Mouse (Mus musculus): ENCODE data around the gene Eif4b. TPM values are rescaled to one million over a fixed set of nuclear protein-coding genes. Genes with fewer than 3 reads are reported as not detected.
A peak's percentile ranks its signal among the peaks of the same experiment; 100 is the strongest.

Gene Eif4b
- polyA plus RNA-seq, 1 experiment from 2014 or later = 77.6 TPM

DNA sequence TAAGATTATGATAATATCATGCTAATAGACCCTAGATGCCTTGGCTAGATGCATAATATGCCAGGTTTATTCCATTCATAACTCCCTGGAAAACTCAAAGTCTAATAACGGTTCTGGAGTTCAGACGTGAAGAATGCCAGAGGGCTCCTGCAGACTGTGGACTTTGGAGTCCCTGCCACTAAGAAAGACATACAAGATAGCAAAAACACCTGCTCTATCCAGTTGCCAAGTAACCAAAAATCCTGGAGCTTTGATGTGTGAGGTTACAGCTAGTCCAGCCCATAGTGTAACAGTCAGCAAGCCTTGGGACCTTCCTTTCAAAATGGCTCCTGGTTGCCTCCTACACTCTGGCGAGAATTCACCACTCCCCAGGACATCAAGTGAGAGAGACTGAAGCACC is 28.8 kb upstream of the Eif4b start:
- Histone ChIP-seq H3K4me3 (ENCODE audit: low read depth, low read length) (no peak overlapping the region), H3K9ac (replicated peaks; ENCODE audit: low read depth, low read length) (no peak overlapping the region), H3K9me3 (ENCODE audit: control insufficient read depth, low read length) (no peaks in the 10 kb centered on the region), H3K4me2 (ENCODE audit: low read depth, low read length) (no peak overlapping the region), H3K36me3 (ENCODE audit: control insufficient read depth, insufficient read depth, low read length) (no peaks in the 10 kb centered on the region), H3K27ac (ENCODE audit: low read depth, low read length) (no peak overlapping the region), H3K4me1 (ENCODE audit: control insufficient read depth, insufficient read depth, low read length) (no peaks in the 10 kb centered on the region), H3K27me3 (ENCODE audit: control insufficient read depth, insufficient read depth, low read length) (no peaks in the 10 kb centered on the region)
- 89% methylated on average over 3 of the region's 3 CpGs for WGBS
- ATAC-seq (ENCODE audit: low read depth) = no peak

DNA sequence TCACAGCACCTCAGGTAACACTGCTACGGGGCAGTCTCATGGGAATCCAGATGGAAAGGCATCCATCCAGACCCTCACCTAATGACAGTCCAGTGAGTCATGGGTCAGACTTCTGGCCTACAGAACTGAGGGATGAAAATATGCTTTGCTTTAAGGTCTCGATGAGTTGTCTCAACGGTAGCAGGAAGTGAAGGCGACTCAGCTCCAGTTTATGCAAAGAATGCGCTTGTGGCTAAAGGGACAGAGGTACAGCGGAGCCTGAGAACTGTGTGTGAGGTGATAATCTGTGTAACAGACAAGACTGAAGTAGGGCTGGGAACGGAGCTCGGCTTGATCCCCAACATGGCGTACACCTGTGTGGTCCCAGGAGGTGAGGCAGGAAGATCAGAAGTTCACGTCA is 27.9 kb upstream of the Eif4b start:
- H3K4me2 ChIP-seq (ENCODE audit: low read depth, low read length) = no peak overlapping the region
- H3K4me3 ChIP-seq (ENCODE audit: low read depth, low read length) = no peak overlapping the region
- H3K27ac ChIP-seq (ENCODE audit: low read depth, low read length) = no peak overlapping the region
- H3K4me1 ChIP-seq (ENCODE audit: control insufficient read depth, insufficient read depth, low read length) = no peaks in the 10 kb centered on the region
- no peak overlapping the region for H3K9ac ChIP-seq (replicated peaks; ENCODE audit: low read depth, low read length)
- ATAC-seq (ENCODE audit: low read depth) = no peak
- no peaks in the 10 kb centered on the region for H3K9me3 ChIP-seq (ENCODE audit: control insufficient read depth, low read length)
- H3K36me3 ChIP-seq (ENCODE audit: control insufficient read depth, insufficient read depth, low read length) = no peaks in the 10 kb centered on the region
- H3K27me3 ChIP-seq (ENCODE audit: control insufficient read depth, insufficient read depth, low read length) = no peaks in the 10 kb centered on the region
- WGBS = 93% methylated on average over 10 of the region's 10 CpGs

DNA sequence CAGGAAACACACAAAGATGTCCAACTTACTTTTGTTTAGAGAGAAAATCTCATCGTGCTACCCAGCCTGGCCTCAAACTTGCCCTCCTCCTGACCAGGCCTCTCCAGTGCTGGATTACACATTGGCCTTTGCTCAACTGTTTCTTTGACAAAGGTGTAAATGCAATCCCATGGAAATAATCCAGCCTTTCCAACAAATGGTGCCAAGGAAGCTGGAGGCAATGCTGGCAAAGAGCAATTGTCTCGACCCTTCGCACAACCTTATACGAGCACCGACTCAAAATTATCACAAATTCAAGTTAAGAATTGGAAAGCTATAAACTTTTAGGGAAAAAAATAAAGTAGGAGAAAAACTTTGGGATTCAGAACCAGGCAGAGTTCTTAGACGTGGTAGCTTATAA is 25.6 kb upstream of the Eif4b start:
- Histone ChIP-seq H3K9ac (replicated peaks; ENCODE audit: low read depth, low read length) (no peak overlapping the region), H3K4me2 (ENCODE audit: low read depth, low read length) (no peak overlapping the region), H3K9me3 (ENCODE audit: control insufficient read depth, low read length) (no peaks in the 10 kb centered on the region), H3K4me3 (ENCODE audit: low read depth, low read length) (no peak overlapping the region), H3K36me3 (ENCODE audit: control insufficient read depth, insufficient read depth, low read length) (no peaks in the 10 kb centered on the region), H3K4me1 (ENCODE audit: control insufficient read depth, insufficient read depth, low read length) (no peaks in the 10 kb centered on the region), H3K27me3 (ENCODE audit: control insufficient read depth, insufficient read depth, low read length) (no peaks in the 10 kb centered on the region), H3K27ac (ENCODE audit: low read depth, low read length) (no peak overlapping the region)
- 92% methylated on average over 6 of the region's 6 CpGs for WGBS
- ATAC-seq (ENCODE audit: low read depth) = no peak

DNA sequence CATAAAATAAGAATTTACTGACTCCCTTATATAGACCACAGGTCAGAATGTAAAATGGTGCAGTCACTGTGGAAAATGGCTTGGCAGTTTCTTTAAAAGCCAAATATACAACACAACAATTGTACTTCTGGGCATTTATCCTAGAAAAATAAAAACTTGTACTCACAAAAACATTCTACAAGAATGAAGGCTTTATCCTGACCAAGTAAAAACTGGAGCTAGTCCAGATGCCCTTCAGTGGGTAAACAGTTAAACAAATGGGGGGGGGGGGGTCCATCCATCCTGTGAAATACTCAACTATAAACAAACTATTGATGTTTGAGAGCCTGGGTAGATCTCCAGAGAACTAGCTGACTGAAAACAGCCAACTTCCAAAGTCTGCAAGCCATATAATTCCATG is 23.7 kb upstream of the Eif4b start:
- no peaks in the 10 kb centered on the region for H3K9me3 ChIP-seq (ENCODE audit: control insufficient read depth, low read length)
- no peak overlapping the region for H3K27ac ChIP-seq (ENCODE audit: low read depth, low read length)
- no peak overlapping the region for H3K4me3 ChIP-seq (ENCODE audit: low read depth, low read length)

DNA sequence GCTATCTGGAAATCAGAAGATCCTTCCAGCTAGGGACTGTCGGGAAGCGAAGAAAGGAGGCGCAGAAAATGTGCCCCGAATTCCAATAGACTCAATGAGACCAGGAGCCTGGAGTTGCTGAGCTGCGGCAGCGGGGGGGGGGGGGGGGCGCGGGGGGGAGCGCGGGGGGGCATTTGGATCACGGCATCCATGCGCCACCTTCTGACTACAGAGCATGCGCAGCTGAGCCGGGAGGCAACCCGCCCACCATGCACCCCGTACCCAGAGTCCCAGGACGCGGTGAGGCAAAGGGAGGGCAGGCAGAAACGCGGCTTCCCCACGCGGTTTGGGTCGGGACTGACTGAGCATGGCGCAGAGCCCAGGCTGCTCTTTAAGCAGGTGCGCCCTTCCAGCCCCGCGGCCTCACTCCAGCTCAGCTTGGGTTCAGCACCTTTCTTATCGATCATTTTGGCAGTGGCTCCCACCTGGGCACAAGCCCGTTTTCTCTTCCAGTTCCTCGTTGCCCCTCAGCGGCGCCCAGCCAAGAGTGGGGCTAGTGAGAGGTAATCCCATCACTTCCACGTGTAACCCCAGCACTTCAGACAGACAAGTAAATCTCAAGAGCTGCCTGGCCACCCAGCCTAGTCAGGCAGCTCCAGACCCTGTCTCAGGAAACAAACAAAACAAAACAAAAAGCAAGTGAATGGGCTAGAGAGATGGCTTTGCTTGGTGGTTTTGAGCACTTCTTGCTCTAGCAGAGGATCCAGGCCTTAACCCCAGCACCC is 21.5 kb upstream of the Eif4b start:
- H3K4me2 ChIP-seq (ENCODE audit: low read depth, low read length) = peak overlapping the region; percentile 66
- H3K27ac ChIP-seq (ENCODE audit: low read depth, low read length) = peak overlapping the region; percentile 67
- peak overlapping the region; percentile 44 for H3K4me3 ChIP-seq (ENCODE audit: low read depth, low read length)
- no peaks in the 10 kb centered on the region for H3K9me3 ChIP-seq (ENCODE audit: control insufficient read depth, low read length)
- ATAC-seq (ENCODE audit: low read depth) = peak; percentile 87
- no peaks in the 10 kb centered on the region for H3K4me1 ChIP-seq (ENCODE audit: control insufficient read depth, insufficient read depth, low read length)
- under 1% methylated on average over 27 of the region's 33 CpGs for WGBS
- no peaks in the 10 kb centered on the region for H3K36me3 ChIP-seq (ENCODE audit: control insufficient read depth, insufficient read depth, low read length)
- H3K27me3 ChIP-seq (ENCODE audit: control insufficient read depth, insufficient read depth, low read length) = no peaks in the 10 kb centered on the region
- H3K9ac ChIP-seq (replicated peaks; ENCODE audit: low read depth, low read length) = peak overlapping the region; percentile 64

More for the DNA sequence above, 23.7 kb upstream of the Eif4b start:
- H3K27me3 ChIP-seq (ENCODE audit: control insufficient read depth, insufficient read depth, low read length) = no peaks in the 10 kb centered on the region
- no peaks in the 10 kb centered on the region for H3K36me3 ChIP-seq (ENCODE audit: control insufficient read depth, insufficient read depth, low read length)
- no peak overlapping the region for H3K9ac ChIP-seq (replicated peaks; ENCODE audit: low read depth, low read length)
- H3K4me2 ChIP-seq (ENCODE audit: low read depth, low read length) = no peak overlapping the region
- ATAC-seq (ENCODE audit: low read depth) = no peak
- H3K4me1 ChIP-seq (ENCODE audit: control insufficient read depth, insufficient read depth, low read length) = no peaks in the 10 kb centered on the region

DNA sequence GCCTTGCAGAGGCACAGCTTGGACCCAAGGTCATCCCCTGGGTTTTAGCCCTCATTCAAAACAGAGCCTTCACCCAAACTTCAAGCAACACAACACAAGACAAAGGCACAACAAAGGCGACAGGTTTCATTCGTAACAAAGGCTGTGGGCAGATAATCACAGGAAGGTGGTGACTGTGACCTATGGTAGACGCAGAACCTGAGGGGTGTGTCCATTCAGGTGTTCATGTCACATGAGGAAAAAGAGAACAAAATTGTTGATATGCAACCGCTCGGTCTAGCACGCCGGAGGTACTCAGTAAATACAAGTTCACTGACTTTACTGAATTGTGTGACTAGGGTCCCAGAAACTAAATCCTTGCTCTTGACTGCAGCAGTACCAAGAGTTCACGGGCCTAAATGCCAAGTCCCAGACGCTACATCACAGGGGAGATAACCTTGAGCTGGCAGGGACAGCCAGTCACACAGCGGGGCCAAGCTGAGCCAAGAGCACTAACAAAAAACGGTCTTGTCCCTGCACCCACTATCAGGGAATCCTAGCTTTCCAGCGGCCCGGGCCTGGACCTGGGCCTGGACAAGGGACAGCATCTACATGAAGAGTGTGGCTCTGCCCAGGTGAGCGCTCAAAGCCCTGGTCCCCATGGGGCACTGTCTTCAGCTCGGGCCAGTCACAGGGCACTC is 16.9 kb upstream of the Eif4b start:
- 93% methylated on average over 15 of the region's 15 CpGs for WGBS
- no peak overlapping the region for H3K4me2 ChIP-seq (ENCODE audit: low read depth, low read length)
- H3K4me1 ChIP-seq (ENCODE audit: control insufficient read depth, insufficient read depth, low read length) = no peaks in the 10 kb centered on the region
- H3K9ac ChIP-seq (replicated peaks; ENCODE audit: low read depth, low read length) = no peak overlapping the region
- no peaks in the 10 kb centered on the region for H3K9me3 ChIP-seq (ENCODE audit: control insufficient read depth, low read length)
- H3K4me3 ChIP-seq (ENCODE audit: low read depth, low read length) = no peak overlapping the region
- no peaks in the 10 kb centered on the region for H3K27me3 ChIP-seq (ENCODE audit: control insufficient read depth, insufficient read depth, low read length)
- no peak overlapping the region for H3K27ac ChIP-seq (ENCODE audit: low read depth, low read length)
- H3K36me3 ChIP-seq (ENCODE audit: control insufficient read depth, insufficient read depth, low read length) = no peaks in the 10 kb centered on the region
- ATAC-seq (ENCODE audit: low read depth) = no peak

DNA sequence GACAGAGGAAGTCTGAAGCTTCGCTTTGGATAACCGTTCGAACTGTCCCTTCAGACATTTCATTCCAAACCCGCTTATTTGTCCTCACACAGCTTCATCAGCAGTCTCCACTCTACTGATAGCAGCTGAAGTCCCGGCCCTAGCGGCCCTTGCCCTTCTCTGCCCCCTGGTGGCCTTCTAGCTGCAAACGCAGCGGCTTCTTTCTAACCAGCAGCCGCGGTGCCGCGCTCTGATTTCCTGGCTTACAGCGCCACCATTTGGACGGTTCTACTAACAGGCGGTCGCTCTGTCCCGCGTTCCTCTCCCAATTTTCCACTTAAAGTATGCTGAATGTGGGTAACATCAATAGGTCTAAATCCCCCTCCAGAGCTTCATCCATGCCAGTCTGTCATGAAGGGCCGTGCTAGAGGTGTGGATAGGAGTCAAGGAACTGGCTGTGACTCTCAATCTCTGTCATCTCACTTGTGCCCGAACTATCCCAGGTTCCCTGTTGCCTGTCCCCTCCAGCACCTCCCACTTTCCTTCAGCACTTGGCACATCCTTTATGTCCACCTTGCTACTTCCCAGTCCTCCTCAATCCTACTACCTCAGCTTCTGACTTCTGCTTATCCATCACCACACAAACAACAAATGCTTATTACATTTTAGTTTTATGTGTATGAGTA is 7.8 kb upstream of the Eif4b start:
- H3K9ac ChIP-seq (replicated peaks; ENCODE audit: low read depth, low read length) = no peak overlapping the region
- H3K4me1 ChIP-seq (ENCODE audit: control insufficient read depth, insufficient read depth, low read length) = no peaks in the 10 kb centered on the region
- H3K4me2 ChIP-seq (ENCODE audit: low read depth, low read length) = no peak overlapping the region
- H3K9me3 ChIP-seq (ENCODE audit: control insufficient read depth, low read length) = no peaks in the 10 kb centered on the region
- H3K27ac ChIP-seq (ENCODE audit: low read depth, low read length) = no peak overlapping the region
- H3K27me3 ChIP-seq (ENCODE audit: control insufficient read depth, insufficient read depth, low read length) = no peaks in the 10 kb centered on the region
- ATAC-seq (ENCODE audit: low read depth) = peak; percentile 91
- no peak overlapping the region for H3K4me3 ChIP-seq (ENCODE audit: low read depth, low read length)
- 7% methylated on average over 20 of the region's 20 CpGs for WGBS
- H3K36me3 ChIP-seq (ENCODE audit: control insufficient read depth, insufficient read depth, low read length) = no peaks in the 10 kb centered on the region

DNA sequence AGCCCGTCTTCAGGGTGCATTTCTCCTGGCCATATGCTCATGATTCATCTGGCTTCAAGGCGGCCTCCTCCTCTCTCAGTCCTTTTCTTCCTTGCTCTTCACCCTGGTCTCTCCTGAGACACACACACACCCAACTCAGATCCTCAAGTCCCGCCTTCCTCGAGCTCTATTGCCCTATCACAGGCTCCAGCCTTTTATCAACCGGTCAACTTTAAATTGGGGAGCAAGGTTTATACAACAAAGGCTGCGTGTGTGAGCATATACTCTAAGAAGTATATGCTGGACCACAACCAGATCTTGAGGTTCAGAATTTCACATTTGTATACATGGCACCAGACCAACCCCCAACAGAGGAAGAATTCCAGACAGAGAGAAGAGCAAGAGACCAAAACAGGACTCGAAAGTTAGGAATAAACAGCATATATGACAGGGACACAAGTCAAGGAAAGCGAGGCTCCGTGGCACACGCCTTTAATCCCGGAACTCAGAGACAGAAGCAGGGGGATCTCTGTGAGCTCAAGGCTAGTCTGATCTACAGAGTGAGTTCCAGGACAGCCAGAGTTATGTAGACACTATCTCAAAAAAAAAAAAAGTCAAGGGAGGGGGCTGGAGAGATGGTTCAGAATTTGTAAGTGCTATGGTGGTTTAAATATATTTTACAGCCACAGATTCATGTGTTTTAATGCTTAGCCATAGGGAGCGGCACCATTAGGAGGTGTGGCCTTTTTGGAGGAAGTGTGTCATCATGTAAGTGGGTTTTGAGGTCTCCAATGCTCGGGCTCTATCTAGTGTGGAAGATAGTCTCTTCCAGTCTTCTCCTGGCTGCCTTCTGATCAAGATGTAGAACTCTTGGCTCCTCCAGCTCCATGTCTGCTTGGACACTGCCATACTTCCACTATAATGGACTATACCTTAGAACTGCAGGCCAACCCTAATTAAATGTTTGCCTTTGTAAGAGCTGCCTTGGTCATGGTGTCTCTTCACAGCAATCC is 2.8 kb upstream of the Eif4b start:
- Histone ChIP-seq H3K4me1 (ENCODE audit: control insufficient read depth, insufficient read depth, low read length) (peaks cover 16% of the 10 kb centered on the region), H3K9ac (replicated peaks; ENCODE audit: low read depth, low read length) (no peak overlapping the region), H3K27me3 (ENCODE audit: control insufficient read depth, insufficient read depth, low read length) (peaks cover 4% of the 10 kb centered on the region; the same call in 1 of the 2 replicates), H3K4me3 (ENCODE audit: low read depth, low read length) (no peak overlapping the region), H3K27ac (ENCODE audit: low read depth, low read length) (no peak overlapping the region), H3K36me3 (ENCODE audit: control insufficient read depth, insufficient read depth, low read length) (no peaks in the 10 kb centered on the region), H3K4me2 (ENCODE audit: low read depth, low read length) (no peak overlapping the region), H3K9me3 (ENCODE audit: control insufficient read depth, low read length) (no peaks in the 10 kb centered on the region)
- 78% methylated on average over 13 of the region's 13 CpGs for WGBS
- no peak for ATAC-seq (ENCODE audit: low read depth)

All from neural tube, embryonic 14.5 days (tissue).